Mouse (Mus musculus): ENCODE results near the gene Col6a5. TPM values are rescaled to one million over a fixed set of nuclear protein-coding genes. Genes with fewer than 3 reads are reported as not detected.

Gene Col6a5
- total RNA-seq (2022) = 1 to 10 TPM; 1.1 to 1.7 (median 1.5) TPM

DNA sequence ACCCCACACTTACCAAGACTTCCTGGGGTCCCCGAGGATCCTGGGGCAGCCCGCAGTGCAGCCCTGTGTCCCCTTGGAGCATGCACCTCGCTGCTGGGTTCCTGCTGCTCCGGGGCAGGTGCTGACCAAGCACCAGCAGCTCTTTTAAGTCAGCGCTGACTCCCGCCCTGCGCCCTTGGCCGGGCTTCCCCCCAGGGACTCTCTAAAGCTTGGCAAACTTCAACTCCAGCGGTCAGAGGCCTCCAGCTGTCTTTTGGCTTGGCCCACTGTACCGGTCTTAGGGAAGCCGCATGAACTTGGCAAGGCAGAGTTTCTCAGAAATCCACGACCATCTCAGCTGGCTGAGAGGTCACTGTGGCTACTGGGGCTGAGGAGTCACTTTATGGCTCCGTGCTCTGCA is at the start of gene Col6a5:
Gene Col6a5, minus strand, starts transcription at position 111 of the 400 bp plus-strand sequence.
- no peak for DNase-seq (ENCODE audit: low spot score in 2 of 2)

DNA sequence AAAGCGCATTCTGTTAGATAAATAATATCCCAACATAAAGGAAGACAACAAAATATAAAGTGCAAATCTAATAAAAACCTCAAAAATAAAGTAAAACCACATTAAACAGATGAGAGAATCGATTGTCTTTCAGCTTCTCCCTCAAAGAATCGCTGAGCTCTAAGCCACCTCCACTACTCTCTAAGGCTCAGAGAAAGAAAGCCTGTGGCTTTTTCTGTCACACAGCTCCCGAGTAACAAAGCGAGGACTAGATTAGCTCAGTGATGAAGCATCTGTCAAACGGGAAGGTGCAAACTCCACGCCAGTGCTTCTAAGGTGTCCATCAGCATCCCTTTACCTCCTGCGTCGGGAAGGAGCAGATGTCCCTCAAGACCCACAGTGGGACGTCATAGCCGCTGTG is 37.5 kb upstream of the Col6a5 start:
- DNase-seq (ENCODE audit: low spot score in 2 of 2) = no peak

DNA sequence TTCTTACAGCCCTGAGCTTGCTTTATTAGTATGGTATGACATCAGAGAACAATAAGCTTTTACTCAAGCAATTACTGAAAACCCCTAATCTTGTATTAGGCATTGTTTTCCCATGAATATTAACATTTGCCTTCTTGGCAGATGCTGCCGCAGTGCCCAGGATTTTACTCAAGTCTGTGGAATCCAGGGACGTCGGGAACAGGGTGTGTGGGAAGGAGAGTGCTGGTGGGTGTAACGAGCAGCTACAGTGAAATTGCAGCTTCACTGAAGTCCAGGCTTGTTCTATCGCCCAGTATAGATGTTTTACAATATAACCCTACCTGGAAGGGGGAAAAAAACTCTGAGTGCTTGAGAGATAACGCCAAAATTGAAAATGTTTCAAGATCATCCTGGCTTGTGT is 32.0 kb upstream of the Col6a5 start:
- peak in 1 of 2 experiments; percentile 48 for DNase-seq (ENCODE audit: low spot score in 2 of 2)

DNA sequence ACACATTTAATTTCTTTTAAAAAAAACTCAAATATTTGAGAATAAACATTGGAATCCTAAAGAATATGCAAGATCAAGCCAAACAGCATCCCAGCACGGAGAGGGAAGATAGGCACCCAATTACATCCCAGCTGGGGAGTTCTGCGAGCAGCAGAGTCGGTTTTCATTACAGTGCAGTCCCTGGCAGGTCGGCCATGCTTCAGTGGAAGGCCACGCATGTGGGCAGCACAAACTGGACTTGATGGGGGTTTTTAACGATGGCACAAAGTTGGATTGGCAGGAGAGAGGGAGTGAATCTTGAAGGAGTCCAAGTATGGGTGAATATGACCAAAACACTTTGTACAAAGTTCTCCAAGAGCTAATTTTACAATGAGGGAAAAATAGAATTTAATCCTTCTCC is 29.7 kb upstream of the Col6a5 start:
- no peak for DNase-seq (ENCODE audit: low spot score in 2 of 2)

DNA sequence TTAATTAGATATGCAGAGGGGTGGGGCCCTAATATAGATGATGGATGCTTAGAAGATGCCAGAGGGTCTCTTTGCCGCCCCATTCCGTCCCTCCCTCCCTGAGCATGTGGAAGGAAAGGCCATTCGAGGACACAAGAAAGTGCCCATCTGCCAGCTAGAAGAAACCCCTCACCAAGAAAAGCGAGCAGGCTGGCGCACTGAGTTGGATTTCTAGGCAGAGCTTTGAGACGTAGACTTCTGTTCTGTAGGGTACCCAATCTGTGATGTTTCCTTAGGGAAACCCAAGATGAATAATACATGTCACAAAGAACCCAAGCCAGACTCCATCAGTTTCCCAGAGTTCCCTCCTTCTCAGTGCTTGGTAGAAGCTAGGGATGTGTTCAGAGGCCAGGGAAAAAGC is 29.0 kb upstream of the Col6a5 start:
- no peak for DNase-seq (ENCODE audit: low spot score in 2 of 2)

DNA sequence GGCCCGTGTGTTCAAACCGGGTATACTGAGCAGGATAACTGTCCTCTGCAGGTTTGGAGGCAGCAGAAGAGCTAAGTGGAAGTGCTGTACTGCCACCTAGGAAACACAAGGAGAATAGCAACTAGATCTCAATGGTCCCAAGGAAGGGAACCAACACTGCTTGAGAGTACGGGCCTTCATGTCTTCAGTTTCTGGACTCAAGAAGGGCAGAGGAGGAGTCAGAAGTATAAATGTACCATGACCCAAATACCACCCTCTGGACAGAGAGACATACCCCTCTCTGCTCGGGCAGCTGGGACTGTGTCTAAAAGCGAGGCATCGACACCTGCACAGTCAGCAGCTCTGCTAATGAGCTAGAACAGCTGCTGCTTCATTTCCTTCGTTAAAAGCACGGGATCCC is 27.7 kb upstream of the Col6a5 start:
- peak in 1 of 2 experiments; percentile 29 for DNase-seq (ENCODE audit: low spot score in 2 of 2)

DNA sequence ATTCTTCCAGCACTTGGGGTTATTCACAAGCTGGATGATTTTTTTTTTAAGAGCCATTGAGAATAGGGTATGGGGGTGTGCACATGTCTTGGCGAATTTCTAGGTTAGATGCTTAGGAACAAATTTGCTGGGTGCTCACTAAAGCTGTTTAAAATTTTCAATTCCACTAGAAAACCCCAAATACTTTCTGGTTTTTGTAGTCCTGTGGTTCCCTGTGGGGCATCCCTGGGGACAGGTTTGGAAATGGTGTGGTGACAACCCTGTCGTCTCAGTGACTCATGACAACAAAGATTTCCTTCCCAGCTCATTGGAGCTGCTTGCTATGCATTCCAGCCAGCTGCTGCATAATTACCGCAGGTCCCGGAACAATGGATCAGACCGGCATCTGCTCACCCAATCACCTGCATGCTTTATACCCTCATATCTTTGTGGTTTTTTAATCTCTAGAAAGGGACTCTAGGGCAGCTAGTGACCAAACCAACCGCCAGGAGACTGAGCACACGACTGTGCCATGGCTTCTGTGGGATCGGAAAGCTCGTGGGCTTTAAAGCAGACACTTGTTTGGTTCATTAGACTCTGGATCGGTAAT is 24.6 kb upstream of the Col6a5 start:
- no peak for DNase-seq (ENCODE audit: low spot score in 2 of 2)

DNA sequence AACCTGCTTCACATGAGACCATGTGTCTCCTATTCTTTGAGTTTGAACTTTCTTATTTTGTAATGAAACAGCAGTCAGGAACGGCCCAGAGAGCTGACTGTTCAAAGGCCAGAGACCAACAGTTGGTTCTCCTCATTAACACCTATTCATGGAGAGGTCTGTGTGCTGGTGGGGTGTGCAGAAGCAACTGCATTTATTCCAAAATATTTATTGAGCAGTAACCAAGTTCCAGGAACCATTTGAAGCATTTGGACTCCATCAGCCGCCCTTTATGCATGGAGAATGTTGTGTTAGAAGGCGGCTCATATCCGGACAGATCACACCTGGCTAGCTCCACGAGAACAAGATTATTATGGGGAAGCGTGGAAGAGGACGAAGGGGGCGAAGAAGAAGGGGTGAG is 18.0 kb upstream of the Col6a5 start:
- DNase-seq (ENCODE audit: low spot score in 2 of 2) = no peak

DNA sequence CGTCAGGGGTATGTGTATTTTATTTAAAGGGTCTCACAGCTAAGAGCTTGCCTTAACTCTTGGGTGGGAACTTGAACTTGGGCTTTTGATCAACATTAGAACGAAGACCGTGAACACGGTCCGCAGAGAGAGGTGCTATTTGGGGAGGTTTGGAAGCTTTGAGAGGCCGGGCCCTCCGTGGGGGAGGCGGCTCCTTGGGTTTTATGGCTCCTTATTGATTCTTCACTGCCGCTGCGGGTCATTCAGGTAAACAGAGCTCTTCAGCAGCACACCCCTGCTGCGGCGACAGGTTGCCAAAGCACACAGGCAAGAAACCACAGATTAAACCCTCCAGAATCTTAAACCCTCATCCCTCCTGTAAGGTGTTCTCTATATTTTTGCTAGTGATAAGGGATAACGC is 16.4 kb upstream of the Col6a5 start:
- no peak for DNase-seq (ENCODE audit: low spot score in 2 of 2)

DNA sequence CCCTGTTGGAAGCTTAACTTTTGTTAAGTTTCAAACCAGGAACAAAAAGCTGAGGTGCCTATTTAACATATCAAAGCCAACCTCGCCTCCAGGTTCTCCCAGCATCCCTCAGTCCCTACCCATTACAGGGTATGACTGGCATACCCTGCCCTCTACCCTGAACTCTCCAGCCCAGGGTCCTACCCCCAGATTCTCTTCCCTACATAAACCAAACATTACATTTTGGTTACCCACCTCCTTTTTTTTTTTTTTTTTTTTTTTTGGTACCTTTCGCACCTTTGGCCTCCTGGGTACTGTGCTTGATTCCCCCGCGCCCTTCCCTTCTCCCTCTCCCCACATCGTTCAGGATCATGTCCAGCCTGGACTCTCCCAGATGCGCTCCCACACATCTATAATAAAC is 15.9 kb upstream of the Col6a5 start:
- no peak for DNase-seq (ENCODE audit: low spot score in 2 of 2)

DNA sequence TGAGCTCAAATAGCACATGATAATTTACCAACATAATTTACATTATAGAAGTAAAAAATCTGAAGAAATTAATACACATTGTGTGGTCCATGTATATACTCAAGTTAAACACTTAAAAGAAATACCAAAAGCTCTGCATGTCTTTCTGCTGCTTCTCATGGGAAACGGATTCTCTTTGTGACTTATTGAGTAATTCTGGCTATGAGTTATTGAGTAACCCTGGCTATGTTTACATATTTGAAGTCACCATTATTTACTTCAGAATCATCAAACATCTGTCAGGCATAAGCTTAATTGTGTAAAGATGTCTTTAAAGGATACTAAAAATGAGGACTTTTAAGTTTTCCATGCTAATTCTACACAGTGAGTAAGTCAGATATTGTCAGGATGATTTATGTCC is 13.3 kb upstream of the Col6a5 start:
- DNase-seq (ENCODE audit: low spot score in 2 of 2) = no peak

DNA sequence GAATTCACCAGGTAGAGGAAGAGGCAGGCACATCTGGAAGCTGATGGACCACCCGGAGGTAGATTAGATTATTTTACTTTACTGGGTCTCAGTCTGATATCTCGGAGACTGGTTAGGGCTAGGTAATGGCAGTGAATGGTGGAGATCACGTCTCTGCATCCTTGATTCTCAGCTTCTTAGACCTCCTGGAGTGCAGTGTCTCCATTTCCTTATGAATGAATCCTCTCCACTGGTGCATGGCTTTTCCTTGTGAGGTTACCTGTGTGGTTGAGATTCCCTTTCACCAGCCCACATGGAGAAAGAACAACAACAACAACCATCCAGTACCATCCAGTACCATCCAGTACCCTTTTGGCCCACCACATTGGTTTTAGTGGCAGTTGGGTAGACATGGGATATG is 11.6 kb upstream of the Col6a5 start:
- DNase-seq (ENCODE audit: low spot score in 2 of 2) = no peak

DNA sequence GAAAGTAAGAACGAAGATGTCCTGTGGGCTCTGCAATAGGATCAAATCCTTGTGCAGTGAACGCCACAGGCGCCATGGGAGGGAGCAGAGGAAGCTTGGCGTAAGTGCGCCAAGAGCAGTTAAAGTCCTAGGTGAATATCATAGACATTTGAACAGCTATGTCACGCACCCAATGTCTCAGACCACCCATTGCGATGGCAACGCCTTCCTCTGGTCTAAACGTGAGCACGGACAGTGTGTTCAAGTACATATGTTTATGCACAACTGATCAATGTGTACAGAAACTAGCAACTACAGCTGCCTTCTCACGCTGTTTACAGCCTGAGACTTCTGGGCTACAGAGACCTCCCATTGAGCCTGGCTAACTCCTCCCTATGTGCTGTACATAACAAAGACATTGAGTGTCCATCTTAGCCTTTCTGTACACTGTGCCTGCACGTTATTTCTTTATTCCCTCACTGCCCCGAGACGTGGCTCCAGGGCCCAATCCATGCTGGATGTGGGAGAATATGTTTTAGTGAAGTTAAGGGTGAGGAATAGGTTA is 11.0 kb upstream of the Col6a5 start:
- no peak for DNase-seq (ENCODE audit: low spot score in 2 of 2)

DNA sequence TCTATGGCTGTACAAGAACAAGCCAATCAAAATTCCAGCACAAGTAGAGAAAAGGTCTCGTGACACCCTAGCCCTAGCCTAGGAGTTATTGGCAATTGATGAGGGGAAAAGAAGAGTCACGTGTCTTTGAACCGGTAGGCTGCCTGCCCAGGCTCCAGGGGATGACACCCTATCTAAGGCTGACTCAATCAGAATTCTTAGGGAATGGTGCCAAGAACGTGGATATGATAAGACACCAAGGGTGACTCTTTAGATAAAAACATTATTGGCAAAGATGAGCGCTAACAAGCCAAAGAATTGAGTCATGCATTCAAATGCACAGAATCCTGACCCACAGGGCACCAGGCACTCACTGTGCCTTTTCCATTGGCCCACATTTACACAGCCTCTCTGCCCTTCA is 10.5 kb upstream of the Col6a5 start:
- DNase-seq (ENCODE audit: low spot score in 2 of 2) = no peak

DNA sequence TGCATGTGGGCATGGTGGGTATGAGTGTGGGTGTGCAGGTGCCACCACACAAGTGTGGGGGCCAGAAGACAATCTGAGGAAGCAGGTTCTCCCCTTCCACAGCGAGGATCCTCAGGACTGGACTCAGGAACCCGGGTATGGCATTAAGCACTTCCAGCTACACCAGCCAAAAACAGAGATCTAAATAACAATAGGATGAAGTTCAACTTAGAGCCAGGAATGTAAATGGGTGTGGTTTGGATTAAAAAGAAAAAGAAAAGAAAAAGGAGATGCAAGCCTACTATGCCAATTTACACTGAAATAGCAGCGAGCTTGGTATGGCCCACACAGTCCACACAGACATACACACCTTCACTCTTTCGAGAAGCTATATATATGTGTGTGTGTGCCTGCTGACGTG is 7.5 kb upstream of the Col6a5 start:
- DNase-seq (ENCODE audit: low spot score in 2 of 2) = no peak

DNA sequence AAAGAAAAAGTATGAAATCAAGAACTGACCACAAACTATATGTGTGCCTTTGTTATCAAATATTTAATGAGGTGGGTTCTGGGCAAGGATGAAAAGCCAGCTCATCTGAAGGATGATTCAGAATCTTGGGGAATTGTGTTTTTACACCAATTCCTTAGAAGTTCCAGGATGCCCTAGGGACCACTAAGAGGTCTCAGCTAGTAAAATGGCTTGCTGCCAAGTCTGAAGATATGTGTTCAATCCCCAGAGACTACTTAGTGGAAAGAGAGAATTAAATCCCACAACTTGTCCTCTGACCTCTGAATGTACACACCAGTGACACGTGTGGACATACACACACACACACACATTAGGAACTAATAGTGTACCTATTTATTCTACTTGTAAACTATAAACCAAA is 1.3 kb downstream of the Col6a5 start:
- no peak for DNase-seq (ENCODE audit: low spot score in 2 of 2)

DNA sequence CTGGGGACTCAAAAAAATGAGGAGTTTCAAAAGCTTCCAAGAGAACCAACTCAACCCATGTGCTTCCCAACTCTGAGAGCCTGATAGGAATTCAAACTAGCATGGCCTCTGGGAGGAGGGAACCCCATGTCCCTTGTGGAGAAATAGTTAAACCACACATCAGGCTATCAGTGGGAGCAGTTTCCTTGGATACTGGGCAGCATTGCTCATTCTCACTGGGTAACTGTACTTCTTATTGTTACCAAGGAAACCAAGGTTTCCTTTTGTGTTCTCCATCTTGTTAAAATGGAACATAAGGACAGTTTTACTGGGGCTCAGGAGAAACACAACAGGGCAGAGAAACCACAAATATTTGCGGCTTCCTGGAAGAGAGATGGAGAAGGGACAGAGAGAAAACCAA is 10.7 kb downstream of the Col6a5 start:
- DNase-seq (ENCODE audit: low spot score in 2 of 2) = no peak

DNA sequence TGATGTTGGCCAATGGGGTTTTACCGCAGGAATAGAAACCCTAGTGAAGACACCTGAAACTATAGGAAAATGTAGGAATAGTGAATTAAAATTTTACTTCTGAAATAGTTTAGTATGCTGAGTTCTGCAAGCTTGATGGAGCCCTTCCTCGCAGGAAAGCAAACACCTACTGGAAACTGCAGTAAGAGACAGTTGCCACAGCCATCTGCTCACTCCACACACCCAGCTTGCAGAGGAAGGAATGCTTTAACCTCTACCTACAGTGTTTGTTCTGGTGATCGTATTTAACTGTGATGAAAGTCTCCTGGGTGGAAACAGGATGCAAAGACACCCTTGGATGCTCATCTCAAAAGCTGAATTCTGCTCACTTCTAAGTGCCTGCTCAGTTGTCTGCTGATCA is 12.9 kb downstream of the Col6a5 start:
- peak; percentile 64 to 74 for DNase-seq (ENCODE audit: low spot score in 2 of 2)

DNA sequence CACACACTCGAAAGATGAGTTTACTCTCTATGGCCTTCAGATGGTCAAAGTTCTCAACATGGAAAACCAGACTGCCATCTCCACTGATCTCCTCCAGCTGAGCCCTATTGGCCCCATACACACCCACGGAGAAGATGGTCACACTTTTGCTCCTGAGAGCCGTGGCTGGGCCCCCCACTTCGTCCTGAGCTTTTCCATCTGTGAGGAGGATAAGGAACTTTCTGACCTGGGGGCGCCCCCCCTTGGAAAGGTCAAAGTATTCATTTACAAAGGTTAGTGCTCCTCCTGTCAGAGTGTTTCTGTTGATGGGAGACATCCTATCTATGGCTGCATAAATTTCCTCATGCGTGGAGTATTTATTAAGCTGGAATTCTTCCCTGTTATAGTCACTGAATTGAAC is 26.6 kb downstream of the Col6a5 start:
- no peak for DNase-seq (ENCODE audit: low spot score in 2 of 2)

DNA sequence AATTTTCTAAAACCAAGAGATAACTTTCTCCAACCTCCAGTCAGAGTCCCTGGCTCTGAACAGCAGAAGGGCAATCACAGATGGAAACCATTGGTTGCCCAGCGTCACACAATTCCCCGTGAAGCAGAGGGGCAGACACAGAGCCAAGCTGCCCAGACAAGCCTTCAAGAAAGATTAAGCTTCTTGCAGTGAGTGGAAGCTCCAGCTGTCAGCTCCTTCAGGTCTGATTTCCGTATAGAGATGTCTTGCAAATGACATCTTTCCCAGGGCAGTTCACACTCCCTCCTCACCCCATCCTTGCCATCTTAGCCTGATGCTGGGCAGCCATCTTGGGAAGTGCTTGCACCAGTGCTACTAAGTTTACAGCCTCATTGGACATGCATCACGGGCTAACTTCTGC is 31.2 kb downstream of the Col6a5 start:
- DNase-seq (ENCODE audit: low spot score in 2 of 2) = no peak

DNA sequence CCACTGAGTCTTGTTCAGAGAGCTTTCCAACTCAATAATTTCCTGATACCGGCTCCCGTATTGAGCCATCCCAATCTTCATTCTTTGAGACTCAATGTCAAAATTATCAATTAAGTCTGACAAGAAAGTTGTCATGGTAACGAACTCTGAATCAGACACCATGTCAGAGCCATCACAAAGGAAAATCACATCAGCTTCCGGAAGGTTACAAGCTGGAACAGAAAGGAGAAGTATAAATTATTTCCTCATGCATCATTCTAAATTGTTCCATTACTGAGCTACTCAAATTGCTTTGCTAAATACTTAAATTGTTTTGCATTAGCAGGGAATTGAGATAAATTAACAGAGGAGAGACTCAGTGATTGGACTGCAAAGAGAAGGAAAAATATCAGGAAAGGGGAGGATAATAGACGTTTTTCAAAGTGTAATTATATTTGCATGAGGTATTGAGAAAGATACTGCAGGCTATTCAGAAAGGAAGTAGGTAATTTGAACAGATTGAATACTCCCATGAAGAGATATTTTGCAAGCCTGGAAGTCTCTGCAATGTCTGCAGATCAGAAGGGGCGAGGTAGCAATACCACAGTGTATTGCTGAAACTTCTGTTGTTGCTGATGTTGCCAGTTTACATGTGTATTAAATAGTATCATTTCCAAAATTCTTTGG is 31.9 kb downstream of the Col6a5 start:
- DNase-seq (ENCODE audit: low spot score in 2 of 2) = no peak

DNA sequence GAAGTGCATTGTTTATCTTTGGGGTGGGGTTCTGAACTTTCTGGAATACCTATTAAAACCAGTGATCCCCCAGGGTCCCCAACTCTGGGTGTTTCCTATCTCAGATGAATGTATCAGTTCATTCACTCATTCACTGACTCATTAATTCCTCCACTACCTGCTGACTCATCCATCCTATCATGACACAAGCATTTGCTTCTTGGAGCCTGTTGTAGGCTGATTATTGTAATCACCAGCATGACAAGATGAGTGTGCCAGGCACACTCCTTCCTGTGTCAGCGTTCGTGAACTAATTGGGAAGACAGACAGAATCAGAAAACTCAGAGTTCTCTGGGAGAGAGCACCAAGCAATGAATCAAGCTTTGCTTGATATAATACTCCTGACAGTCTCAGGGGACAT is 36.8 kb downstream of the Col6a5 start:
- DNase-seq (ENCODE audit: low spot score in 2 of 2) = no peak

DNA sequence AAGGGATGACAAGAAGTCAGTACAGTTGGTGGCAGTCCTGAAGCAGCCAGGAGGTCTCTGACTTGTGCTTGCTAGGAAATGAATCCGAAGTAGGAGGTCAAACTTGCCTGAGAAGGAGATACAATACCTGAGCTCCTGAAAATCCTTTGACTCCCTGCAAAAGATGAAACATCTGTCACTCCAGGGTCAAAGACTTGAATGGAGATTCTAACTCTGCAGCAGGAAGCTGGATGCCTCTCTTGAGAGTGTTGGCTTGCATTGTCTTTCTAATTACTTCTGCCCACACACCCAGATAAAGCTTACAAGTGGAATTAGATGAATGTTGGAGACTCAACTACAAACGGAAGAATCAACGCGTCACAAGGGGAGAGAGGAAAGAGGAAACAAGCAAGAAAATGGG is 45.3 kb downstream of the Col6a5 start:
- DNase-seq (ENCODE audit: low spot score in 2 of 2) = no peak
